Mouse (Mus musculus) kidney, adult 2 months (tissue): ENCODE data around the gene Lingo4. TPM values are rescaled to one million over a fixed set of nuclear protein-coding genes. Genes with fewer than 3 reads are reported as not detected.

Source experiments
- DNase-seq: peaks from one replicate; pipeline ENCODE4 v3.0.0; 2021
- H3K27ac ChIP-seq: fragments of 200-500 bp; 2 replicates; pipeline ENCODE4 v1.5.1; 2012; ENCODE audit warnings: low read depth, low read length, control low read depth, inconsistent platforms; ENCODE audit not compliant: insufficient read depth
- H3K27me3 ChIP-seq: fragments of 200-500 bp; replicated peaks from 2 replicates; pipeline ENCODE4 v1.6.1; 2012; ENCODE audit warnings: mild to moderate bottlenecking, moderate library complexity, low read length, inconsistent platforms; ENCODE audit not compliant: control insufficient read depth, insufficient read depth
- H3K36me3 ChIP-seq: fragments of 200-500 bp; 2 replicates; pipeline ENCODE4 v1.6.1; 2012; ENCODE audit warnings: mild to moderate bottlenecking, moderate library complexity, low read length, inconsistent platforms; ENCODE audit not compliant: control insufficient read depth, insufficient read depth
- H3K4me1 ChIP-seq: fragments of 200-500 bp; 2 replicates; pipeline ENCODE4 v1.6.1; 2011; ENCODE audit warnings: low read length; ENCODE audit not compliant: control insufficient read depth, insufficient read depth
- H3K4me3 ChIP-seq: fragments of 200-500 bp; 2 replicates; pipeline ENCODE4 v1.5.1; 2011; ENCODE audit warnings: mild to moderate bottlenecking, low read depth, low read length, control low read depth; ENCODE audit not compliant: insufficient read depth
- CTCF ChIP-seq: fragments of 200-500 bp; conservative IDR thresholded peaks from 2 replicates; pipeline ENCODE4 v1.5.1; 2011; ENCODE audit warnings: low read depth, mild to moderate bottlenecking, control low read depth, low read length, moderate library complexity, mixed read lengths; ENCODE audit not compliant: insufficient read depth, insufficient read length
- POLR2A ChIP-seq: fragments of 200-500 bp; IDR thresholded peaks from one replicate; pipeline ENCODE4 v1.6.1; 2011; ENCODE audit warnings: low read depth, low read length, control low read depth
- WGBS: fragments of 180-500 bp; shearing (Covaris S2); methylation state at CpG from one replicate; pipeline ENCODE4 v1.1.7; 2018; 5-methylcytosine and 5-hydroxymethylcytosine counted together
- polyA plus RNA-seq: library from polyadenylated mRNA; depleted of rRNA; stranded (reverse); fragments of >200 nt; gene quantifications from 2 replicates; pipeline ENCODE4 v1.2.3, GENCODE M21; 2012

Gene Lingo4
- polyA plus RNA-seq, 1 experiment = 0.20 TPM

GRCm38 (mm10) chr3:94386671-94387070 lies 11.6 kb upstream of the Lingo4 start:
- no peak overlapping the region for H3K27ac ChIP-seq
- DNase-seq = no peak
- WGBS = 72% methylated on average over 4 of the region's 4 CpGs
- TF ChIP-seq CTCF (no peak), POLR2A (no peak)
- no peaks in the 10 kb centered on the region; the same call in 1 of the 2 replicates for H3K36me3 ChIP-seq
- H3K4me1 ChIP-seq = no peaks in the 10 kb centered on the region
- no peak overlapping the region for H3K4me3 ChIP-seq
- H3K27me3 ChIP-seq = no peaks in the 10 kb centered on the region

- DNase-seq = no peak
- no peak overlapping the region for H3K27ac ChIP-seq
- no peaks in the 10 kb centered on the region; the same call in 1 of the 2 replicates for H3K36me3 ChIP-seq
- no peaks in the 10 kb centered on the region for H3K27me3 ChIP-seq
- WGBS = 89% methylated on average over 10 of the region's 10 CpGs
- no peaks in the 10 kb centered on the region for H3K4me1 ChIP-seq
- no peak for TF ChIP-seq CTCF
- no peak overlapping the region for H3K4me3 ChIP-seq
These were observed 10.9 kb upstream of the Lingo4 start for GRCm38 (mm10) chr3:94387391-94387790.

DNA sequence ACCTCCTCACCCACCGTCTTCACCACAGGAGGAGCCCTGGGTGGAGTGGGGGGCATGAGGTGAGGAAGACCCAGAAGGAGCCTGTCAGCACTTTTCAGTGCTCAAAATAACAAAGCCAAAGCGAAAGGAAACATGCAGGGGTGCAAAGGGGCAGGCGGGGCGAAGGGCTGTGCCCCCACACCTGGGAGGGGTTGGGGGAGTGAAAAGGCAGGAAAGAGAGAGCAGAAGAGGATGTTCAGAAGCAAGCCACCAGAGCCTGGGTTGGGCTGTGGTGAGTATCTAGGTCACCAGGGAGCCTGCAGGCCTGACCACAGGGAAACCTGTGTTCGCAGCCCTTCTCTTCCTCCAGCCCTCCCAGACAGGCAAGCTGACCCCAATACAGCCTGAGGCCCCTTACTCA lies 10.3 kb upstream of the Lingo4 start:
- Histone ChIP-seq H3K4me3 (no peak overlapping the region), H3K4me1 (no peaks in the 10 kb centered on the region), H3K36me3 (no peaks in the 10 kb centered on the region; the same call in 1 of the 2 replicates), H3K27ac (no peak overlapping the region), H3K27me3 (no peaks in the 10 kb centered on the region)
- no peak for TF ChIP-seq CTCF
- no peak for TF ChIP-seq POLR2A
- 69% methylated on average over 5 of the region's 5 CpGs for WGBS
- DNase-seq = no peak

DNA sequence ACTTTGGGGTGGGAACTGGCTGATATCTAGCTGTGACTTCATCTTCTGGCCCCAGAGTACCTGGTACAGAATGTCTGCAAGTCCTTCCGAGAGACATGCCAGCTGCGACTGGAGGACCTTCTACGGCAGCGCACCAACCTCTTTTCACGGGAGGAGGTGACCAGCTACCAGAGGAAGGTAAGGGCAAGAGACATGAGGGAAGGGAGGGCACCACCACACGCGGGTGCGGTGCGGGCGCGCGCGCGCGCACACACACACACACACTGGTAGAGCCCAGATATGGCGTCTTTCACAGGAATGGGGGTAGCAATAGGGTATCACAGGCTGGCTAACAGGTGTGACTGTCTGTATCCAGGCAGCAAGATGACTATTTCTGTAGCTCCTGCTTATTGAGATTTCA lies 8.9 kb upstream of the Lingo4 start:
- Histone ChIP-seq H3K4me1 (no peaks in the 10 kb centered on the region), H3K36me3 (no peaks in the 10 kb centered on the region; the same call in 1 of the 2 replicates), H3K27ac (no peak overlapping the region), H3K27me3 (no peaks in the 10 kb centered on the region), H3K4me3 (no peak overlapping the region)
- no peak for DNase-seq
- WGBS = 97% methylated on average over 16 of the region's 16 CpGs
- TF ChIP-seq CTCF (no peak), POLR2A (no peak)

- H3K27me3 ChIP-seq = no peaks in the 10 kb centered on the region
- WGBS = 83% methylated on average over 5 of the region's 5 CpGs
- DNase-seq = no peak
- no peak overlapping the region for H3K27ac ChIP-seq
- TF ChIP-seq CTCF = no peak
- no peak for TF ChIP-seq POLR2A
- no peak overlapping the region for H3K4me3 ChIP-seq
- no peaks in the 10 kb centered on the region; the same call in 1 of the 2 replicates for H3K36me3 ChIP-seq
- no peaks in the 10 kb centered on the region for H3K4me1 ChIP-seq
These were observed 7.3 kb upstream of the Lingo4 start for GRCm38 (mm10) chr3:94391001-94391400.

DNA sequence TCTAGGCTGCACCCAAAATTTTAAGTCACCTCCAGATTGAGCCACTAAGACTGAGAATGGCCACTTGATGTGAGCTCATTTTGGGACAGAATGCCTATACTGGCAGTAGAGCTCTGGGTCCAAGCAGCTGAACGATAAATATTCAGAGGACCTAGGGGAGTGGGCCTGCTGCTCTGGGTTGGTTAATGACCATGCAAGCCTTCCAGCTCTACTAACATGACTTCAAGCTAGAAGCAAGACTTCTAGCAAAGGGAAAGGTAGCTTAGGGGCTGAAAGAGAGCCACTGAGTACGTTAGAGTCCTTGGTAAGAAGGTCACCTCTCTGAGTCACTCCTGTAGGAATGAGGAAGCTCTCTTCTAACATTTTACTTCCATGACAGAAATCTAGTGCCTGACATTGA lies 6.2 kb upstream of the Lingo4 start:
- Histone ChIP-seq H3K4me3 (no peak overlapping the region), H3K4me1 (no peaks in the 10 kb centered on the region), H3K27ac (peak overlapping the region; percentile 44; the same call in 1 of the 2 replicates), H3K27me3 (no peaks in the 10 kb centered on the region), H3K36me3 (no peaks in the 10 kb centered on the region; the same call in 1 of the 2 replicates)
- WGBS = 61% methylated on average over 2 of the region's 2 CpGs
- no peak for TF ChIP-seq CTCF
- TF ChIP-seq POLR2A = no peak
- DNase-seq = no peak

- 76% methylated on average over 4 of the region's 4 CpGs for WGBS
- H3K4me1 ChIP-seq = no peaks in the 10 kb centered on the region
- H3K4me3 ChIP-seq = no peak overlapping the region
- H3K27ac ChIP-seq = no peak overlapping the region
- no peaks in the 10 kb centered on the region for H3K27me3 ChIP-seq
- no peak for TF ChIP-seq CTCF
- TF ChIP-seq POLR2A = no peak
- no peak for DNase-seq
- H3K36me3 ChIP-seq = no peaks in the 10 kb centered on the region; the same call in 1 of the 2 replicates
These were observed 5.3 kb upstream of the Lingo4 start for GRCm38 (mm10) chr3:94393049-94393448.
